In the genomic region with DNA sequence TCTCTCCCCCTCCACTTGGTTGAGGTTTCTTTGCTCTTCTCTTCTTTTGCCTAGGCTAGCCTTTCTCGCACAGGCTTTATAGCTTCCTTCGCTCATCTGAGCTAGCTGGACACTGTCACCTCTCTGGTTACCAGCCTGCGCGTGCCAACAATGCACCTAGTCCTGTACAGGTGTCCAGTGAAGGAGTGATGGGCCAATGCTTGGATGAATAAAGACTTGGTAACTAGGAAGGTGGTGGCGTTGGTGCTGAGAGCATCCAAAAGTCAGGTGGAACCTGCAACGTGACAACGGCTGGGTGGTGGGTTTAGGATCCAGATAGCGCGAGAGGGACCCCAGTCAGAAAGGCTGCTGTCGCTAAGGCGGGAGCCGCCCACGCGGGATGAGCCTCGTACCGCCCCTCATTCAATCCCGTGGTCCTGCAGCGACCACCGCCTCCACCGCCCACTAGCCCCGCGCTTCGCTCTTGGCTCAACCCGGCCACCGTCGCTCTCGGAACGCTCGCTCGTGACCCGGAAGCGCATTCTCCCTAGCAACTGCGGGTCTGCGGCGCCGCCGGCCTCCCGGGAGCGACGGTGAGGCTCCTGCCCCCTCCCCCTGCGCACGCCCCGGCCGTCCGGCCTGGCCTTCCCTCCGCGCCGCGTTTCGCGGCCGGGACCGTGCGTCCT, we compare ENCODE assay signal across 8 mouse cellular contexts. TPM values are rescaled to one million over a fixed set of nuclear protein-coding genes. Genes with fewer than 3 reads are reported as not detected.
DNase-seq lines count a peak whose midpoint lies in the region; ATAC-seq and TF ChIP-seq lines count a peak whose summit lies in the region.

A gene (plus strand): TSS at position 509 of the 665 bp plus-strand sequence.

- H3K4me1 ChIP-seq in embryonic facial prominence, embryonic 13.5 days, result peaks cover 12% of the 10 kb centered on the region
- peaks cover 3% of the 10 kb centered on the region for H3K4me1 ChIP-seq in heart, adult 2 months (ENCODE audit: control insufficient read depth, insufficient read depth, low read length)
- peaks cover 16% of the 10 kb centered on the region for H3K4me1 ChIP-seq in limb, embryonic 13.5 days
- peaks cover 19% of the 10 kb centered on the region for H3K4me1 ChIP-seq in midbrain, embryonic 16.5 days (ENCODE audit: control insufficient read depth, insufficient read depth, low read length)

- peak; percentile 47 for TF ChIP-seq POLR2A in heart, adult 2 months (IDR thresholded peaks at IDR 0.05; ENCODE audit: insufficient read depth, low read depth, low read length)

- H3K27ac ChIP-seq in embryonic facial prominence, embryonic 13.5 days, result peak within 1 kb of the TSS; percentile 86
- H3K27ac ChIP-seq in heart, adult 2 months, result peak within 1 kb of the TSS; percentile 87
- peak within 1 kb of the TSS; percentile 81 for H3K27ac ChIP-seq in limb, embryonic 13.5 days
- peak within 1 kb of the TSS; percentile 89 for H3K27ac ChIP-seq in midbrain, embryonic 16.5 days (ENCODE audit: low read length)

- peak within 1 kb of the TSS; percentile 96 for H3K9ac ChIP-seq in embryonic facial prominence, embryonic 13.5 days
- peak within 1 kb of the TSS; percentile 84 for H3K9ac ChIP-seq in heart, adult 2 months (ENCODE audit: low read depth, low read length)
- peak within 1 kb of the TSS; percentile 92 for H3K9ac ChIP-seq in limb, embryonic 13.5 days
- H3K9ac ChIP-seq in midbrain, embryonic 16.5 days (ENCODE audit: low read depth, low read length), result peak within 1 kb of the TSS; percentile 92

- ATAC-seq in embryonic facial prominence, embryonic 13.5 days (ENCODE audit: insufficient number of reproducible peaks, insufficient read depth, low FRiP score, low TSS enrichment, low read depth), result peak; percentile 83
- peak; percentile 95 for ATAC-seq in limb, embryonic 13.5 days (ENCODE audit: low FRiP score, low read depth)
- peak; percentile 98 for ATAC-seq in midbrain, embryonic 16.5 days

- H3K79me2 ChIP-seq in heart, adult 2 months (replicated peaks; ENCODE audit: control insufficient read depth, insufficient read depth, low read length), result no peaks in the 10 kb centered on the region

- 0 out of 2 replicates have a peak, but pooled peaks have one; percentile 28 for TF ChIP-seq CTCF in heart, adult 2 months (IDR thresholded peaks at IDR 0.05)

- intact Hi-C loops in heart, adult 2 months (cut with DNase I), result loop anchor here (5.0 kb wide), 1 partner anchor 121 kb away; a partner anchor contains a TSS

- H3K4me3 ChIP-seq in embryonic facial prominence, embryonic 13.5 days, result peak within 1 kb of the TSS; percentile 97
- H3K4me3 ChIP-seq in heart, adult 2 months, result peak within 1 kb of the TSS; percentile 96
- H3K4me3 ChIP-seq in limb, embryonic 13.5 days, result peak within 1 kb of the TSS; percentile 88
- peak within 1 kb of the TSS; percentile 92 for H3K4me3 ChIP-seq in midbrain, embryonic 16.5 days (ENCODE audit: low read depth, low read length)

- no peak for TF ChIP-seq EP300 in heart, adult 2 months (IDR thresholded peaks at IDR 0.05; ENCODE audit: insufficient read depth, low read depth, low read length)

- peak; percentile 84 for DNase-seq in 3134 (ENCODE audit: extremely low read depth, insufficient read length, low spot score)
- DNase-seq in adrenal gland, postnatal 36 days, result peak; percentile 91 to 93
- peak; percentile 89 to 90 for DNase-seq in heart, adult 2 months
- peak; percentile 78 to 88 for DNase-seq in kidney, adult 8-10 months
- peak; percentile 62 to 81 for DNase-seq in spleen, postnatal 10 days (ENCODE audit: low spot score in 2 of 2)

- H3K9me3 ChIP-seq in embryonic facial prominence, embryonic 13.5 days, result no peaks in the 10 kb centered on the region
- no peaks in the 10 kb centered on the region for H3K9me3 ChIP-seq in limb, embryonic 13.5 days
- H3K9me3 ChIP-seq in midbrain, embryonic 16.5 days (replicated peaks; ENCODE audit: control insufficient read depth, low read length, poor library complexity, severe bottlenecking), result no peaks in the 10 kb centered on the region

- H3K4me2 ChIP-seq in embryonic facial prominence, embryonic 13.5 days, result peak within 1 kb of the TSS; percentile 86
- peak within 1 kb of the TSS; percentile 69 for H3K4me2 ChIP-seq in limb, embryonic 13.5 days (replicated peaks)
- H3K4me2 ChIP-seq in midbrain, embryonic 16.5 days (ENCODE audit: low read length), result peak within 1 kb of the TSS; percentile 81

- WGBS in embryonic facial prominence, embryonic 13.5 days, result 2% methylated on average over 54 of the region's 54 CpGs
- WGBS in heart, adult 2 months, result 3% methylated on average over 50 of the region's 54 CpGs
- WGBS in limb, embryonic 13.5 days, result 2% methylated on average over 52 of the region's 54 CpGs
- 3% methylated on average over 54 of the region's 54 CpGs for WGBS in midbrain, embryonic 16.5 days

- H3K27me3 ChIP-seq in embryonic facial prominence, embryonic 13.5 days, result no peaks in the 10 kb centered on the region
- H3K27me3 ChIP-seq in heart, adult 2 months (ENCODE audit: control insufficient read depth, insufficient read depth, low read length), result no peaks in the 10 kb centered on the region
- no peaks in the 10 kb centered on the region for H3K27me3 ChIP-seq in limb, embryonic 13.5 days
- H3K27me3 ChIP-seq in midbrain, embryonic 16.5 days (ENCODE audit: control insufficient read depth, insufficient read depth, low read depth, low read length), result no peaks in the 10 kb centered on the region

- no peaks in the 10 kb centered on the region for H3K36me3 ChIP-seq in embryonic facial prominence, embryonic 13.5 days
- H3K36me3 ChIP-seq in heart, adult 2 months (ENCODE audit: control insufficient read depth, insufficient read depth, low read length), result no peaks in the 10 kb centered on the region; the same call in 1 of the 2 replicates
- no peaks in the 10 kb centered on the region for H3K36me3 ChIP-seq in limb, embryonic 13.5 days
- no peaks in the 10 kb centered on the region for H3K36me3 ChIP-seq in midbrain, embryonic 16.5 days (ENCODE audit: control insufficient read depth, insufficient read depth, low read length)

RNA-seq across cellular contexts. Expression of the gene that starts here (rescaled TPM):
- 10 to 100 TPM; 12.2 to 19.3 TPM for total RNA-seq in adrenal gland, postnatal 36 days (2021)
- polyA plus RNA-seq in embryonic facial prominence, embryonic 13.5 days (2015; fragmentation: Nextera tagmentation; extraction: Ambion mirVana), result 28.1 and 30.9 TPM in 2 replicates
- total RNA-seq in heart, adult 2 months (2021), result 10 to 100 TPM in 1 of 2 experiments, 1 to 10 TPM in 1; 9.0 to 10.2 TPM
- polyA plus RNA-seq in heart, adult 2 months (2012; rRNA removed), result 7.8 and 11.1 TPM in 2 replicates
- 28.6 and 29.3 TPM in 2 replicates for polyA plus RNA-seq in limb, embryonic 13.5 days (2015; fragmentation: Nextera tagmentation; extraction: Ambion mirVana)
- 42.7 and 45.8 TPM in 2 replicates for polyA plus RNA-seq in midbrain, embryonic 16.5 days (2015; fragmentation: Nextera tagmentation; extraction: Ambion mirVana)

Comparison
In these comparisons a context has a peak if more than half of its experiments do, and no peak if none do; other contexts are left out.
1. Peak in every context shown above with its lines: DNase-seq, ATAC-seq, H3K4me3 ChIP-seq and H3K27ac ChIP-seq.